Mouse (Mus musculus) embryonic facial prominence, embryonic 11.5 days (tissue): ENCODE results near the gene Meis1. TPM values are rescaled to one million over a fixed set of nuclear protein-coding genes. Genes with fewer than 3 reads are reported as not detected.

Experiments used
- ATAC-seq: fragments of 200-750 bp; cut with Nextera tagmentation; replicated peaks from 2 replicates; pipeline ENCODE4 v1.8.0; 2017; ENCODE audit warnings: low read depth; ENCODE audit not compliant: insufficient number of reproducible peaks, low FRiP score, low TSS enrichment
- DNase-seq: peaks from one replicate; pipeline ENCODE4 v3.0.0-alpha.2; 2015; ENCODE audit warnings: low spot score
- H3K27ac ChIP-seq: fragments of 300-500 bp; sonication (generic); replicated peaks from 2 replicates; pipeline ENCODE4 v1.5.1; 2014; ENCODE audit warnings: mild to moderate bottlenecking, low read depth, low read length, control low read depth
- H3K27me3 ChIP-seq: fragments of 300-500 bp; sonication (generic); 2 replicates; pipeline ENCODE4 v1.6.1; 2014; ENCODE audit warnings: mild to moderate bottlenecking, low read length, moderate library complexity, mixed read lengths; ENCODE audit not compliant: control insufficient read depth, insufficient read depth
- H3K36me3 ChIP-seq: fragments of 300-500 bp; sonication (generic); replicated peaks from 2 replicates; pipeline ENCODE4 v1.6.1; 2014; ENCODE audit warnings: low read depth, mild to moderate bottlenecking, low read length, moderate library complexity, mixed read lengths; ENCODE audit not compliant: control insufficient read depth, insufficient read depth
- H3K4me1 ChIP-seq: fragments of 300-500 bp; sonication (generic); 2 replicates; pipeline ENCODE4 v1.6.1; 2014; ENCODE audit warnings: low read length, mixed read lengths; ENCODE audit not compliant: control insufficient read depth, insufficient read depth
- H3K4me2 ChIP-seq: fragments of 300-500 bp; sonication (generic); 2 replicates; pipeline ENCODE4 v1.6.1; 2014; ENCODE audit warnings: low read depth, mild to moderate bottlenecking, control low read depth, low read length, moderate library complexity
- H3K4me3 ChIP-seq: fragments of 300-500 bp; sonication (generic); 2 replicates; pipeline ENCODE4 v1.5.1; 2014; ENCODE audit warnings: low read depth, low read length, control low read depth
- H3K9ac ChIP-seq: fragments of 300-500 bp; sonication (generic); replicated peaks from 2 replicates; pipeline ENCODE4 v1.6.1; 2014; ENCODE audit warnings: mild to moderate bottlenecking, control low read depth, low read length
- H3K9me3 ChIP-seq: fragments of 300-500 bp; sonication (generic); replicated peaks from 2 replicates; pipeline ENCODE4 v1.6.1; 2016; ENCODE audit warnings: mild to moderate bottlenecking, low read length, inconsistent platforms, mixed read lengths; ENCODE audit not compliant: control insufficient read depth
- WGBS: fragments of 180-500 bp; shearing (Covaris S2); extraction: QIAGEN DNeasy Blood & Tissue Kit; methylation state at CpG from one replicate; pipeline ENCODE4 v1.1.7; 2014; 5-methylcytosine and 5-hydroxymethylcytosine counted together
- polyA plus RNA-seq: library from polyadenylated mRNA; unstranded; fragments of >200 nt; fragmentation: Nextera tagmentation; extraction: Ambion mirVana; gene quantifications from 2 replicates; pipeline ENCODE4 v1.2.1, GENCODE M21; 2014

Gene Meis1
- polyA plus RNA-seq, 1 experiment from 2014 or later = 91.2 TPM

GRCm38 (mm10) chr11:18973808-18974207 lies 45.0 kb downstream of the Meis1 start:
- Histone ChIP-seq H3K4me1 (no peaks in the 10 kb centered on the region), H3K9me3 (no peaks in the 10 kb centered on the region), H3K36me3 (no peaks in the 10 kb centered on the region), H3K27me3 (no peaks in the 10 kb centered on the region), H3K9ac (no peak overlapping the region), H3K27ac (no peak overlapping the region), H3K4me3 (no peak overlapping the region), H3K4me2 (no peak overlapping the region)
- DNase-seq = no peak
- 30% methylated on average over 3 of the region's 3 CpGs for WGBS
- no peak for ATAC-seq

GRCm38 (mm10) chr11:18972968-18973367 lies 45.8 kb downstream of the Meis1 start:
- no peaks in the 10 kb centered on the region for H3K4me1 ChIP-seq
- no peaks in the 10 kb centered on the region for H3K27me3 ChIP-seq
- H3K9me3 ChIP-seq = no peaks in the 10 kb centered on the region
- H3K9ac ChIP-seq = no peak overlapping the region
- ATAC-seq (no peak), DNase-seq (no peak)
- no peaks in the 10 kb centered on the region for H3K36me3 ChIP-seq
- H3K4me2 ChIP-seq = no peak overlapping the region
- no peak overlapping the region for H3K4me3 ChIP-seq
- no peak overlapping the region for H3K27ac ChIP-seq

- Histone ChIP-seq H3K4me1 (no peaks in the 10 kb centered on the region), H3K36me3 (no peaks in the 10 kb centered on the region), H3K4me3 (no peak overlapping the region), H3K4me2 (no peak overlapping the region), H3K27ac (no peak overlapping the region), H3K9me3 (no peaks in the 10 kb centered on the region), H3K27me3 (no peaks in the 10 kb centered on the region), H3K9ac (no peak overlapping the region)
- DNase-seq (peak; percentile 47), ATAC-seq (no peak)
- WGBS = 59% methylated on average over 3 of the region's 3 CpGs
Observed at GRCm38 (mm10) chr11:18971551-18971950, 47.2 kb downstream of the Meis1 start.

GRCm38 (mm10) chr11:18969920-18970336 lies 48.9 kb downstream of the Meis1 start:
- H3K27ac ChIP-seq = no peak overlapping the region
- H3K4me2 ChIP-seq = no peak overlapping the region
- no peak for DNase-seq
- H3K4me1 ChIP-seq = no peaks in the 10 kb centered on the region
- ATAC-seq = no peak
- H3K9me3 ChIP-seq = no peaks in the 10 kb centered on the region
- no peak overlapping the region for H3K9ac ChIP-seq
- H3K36me3 ChIP-seq = no peaks in the 10 kb centered on the region
- no peak overlapping the region for H3K4me3 ChIP-seq
- 67% methylated on average over 2 of the region's 2 CpGs for WGBS
- H3K27me3 ChIP-seq = no peaks in the 10 kb centered on the region

- no peak for DNase-seq
- no peaks in the 10 kb centered on the region for H3K27me3 ChIP-seq
- no peak for ATAC-seq
- no peaks in the 10 kb centered on the region for H3K9me3 ChIP-seq
- H3K36me3 ChIP-seq = no peaks in the 10 kb centered on the region
- H3K4me2 ChIP-seq = no peak overlapping the region
- no peak overlapping the region for H3K27ac ChIP-seq
- WGBS = 83% methylated on average over 5 of the region's 5 CpGs
- no peak overlapping the region for H3K9ac ChIP-seq
- no peaks in the 10 kb centered on the region for H3K4me1 ChIP-seq
- H3K4me3 ChIP-seq = no peak overlapping the region
Observed at GRCm38 (mm10) chr11:18964418-18964817, 54.4 kb downstream of the Meis1 start.

GRCm38 (mm10) chr11:18963202-18964136 lies 55.3 kb downstream of the Meis1 start:
- H3K4me3 ChIP-seq = no peak overlapping the region
- H3K9ac ChIP-seq = no peak overlapping the region
- WGBS = 52% methylated on average over 15 of the region's 15 CpGs
- H3K36me3 ChIP-seq = no peaks in the 10 kb centered on the region
- H3K9me3 ChIP-seq = no peaks in the 10 kb centered on the region
- no peaks in the 10 kb centered on the region for H3K4me1 ChIP-seq
- no peak overlapping the region for H3K4me2 ChIP-seq
- ATAC-seq (no peak), DNase-seq (no peak)
- no peaks in the 10 kb centered on the region for H3K27me3 ChIP-seq
- H3K27ac ChIP-seq = no peak overlapping the region

GRCm38 (mm10) chr11:18959465-18959864 lies 59.3 kb downstream of the Meis1 start:
- no peaks in the 10 kb centered on the region for H3K4me1 ChIP-seq
- no peak for ATAC-seq
- H3K4me3 ChIP-seq = no peak overlapping the region
- H3K4me2 ChIP-seq = no peak overlapping the region
- WGBS = 82% methylated on average over 1 of the region's 1 CpGs
- no peaks in the 10 kb centered on the region for H3K27me3 ChIP-seq
- no peak overlapping the region for H3K27ac ChIP-seq
- H3K9me3 ChIP-seq = no peaks in the 10 kb centered on the region
- H3K9ac ChIP-seq = no peak overlapping the region
- DNase-seq = no peak
- H3K36me3 ChIP-seq = no peaks in the 10 kb centered on the region
